Mouse (Mus musculus): ENCODE data around the gene Mcf2.

The Mcf2 gene

GRCm38 (mm10) chrX:60178744-60179458, at the start of gene Mcf2:
TSS of gene Mcf2 (minus strand) at chrX:60179089.
- DNase-seq (ENCODE audit: low spot score), result peak; percentile 1

DNA sequence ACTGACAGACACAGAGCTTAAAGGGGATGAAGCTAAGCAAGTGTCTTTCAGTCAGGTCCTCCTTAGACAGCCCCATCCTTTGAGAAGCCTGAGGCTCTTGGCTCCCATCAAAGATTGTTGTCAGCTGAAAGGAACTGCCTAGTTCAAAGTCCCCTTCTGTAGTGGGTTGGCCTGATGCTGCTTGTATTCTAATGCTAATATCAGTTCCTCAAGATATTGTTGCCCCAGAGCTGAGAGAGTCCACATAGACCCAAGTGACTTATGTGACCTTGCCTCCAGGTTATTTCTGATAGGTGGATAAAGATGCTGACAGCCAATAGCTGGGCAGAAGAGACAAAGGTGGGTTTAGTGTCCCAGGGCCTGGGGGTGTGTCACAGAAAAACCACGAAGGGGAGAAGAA, 8.8 kb upstream of the Mcf2 start:
- no peak for DNase-seq (ENCODE audit: low spot score)

DNA sequence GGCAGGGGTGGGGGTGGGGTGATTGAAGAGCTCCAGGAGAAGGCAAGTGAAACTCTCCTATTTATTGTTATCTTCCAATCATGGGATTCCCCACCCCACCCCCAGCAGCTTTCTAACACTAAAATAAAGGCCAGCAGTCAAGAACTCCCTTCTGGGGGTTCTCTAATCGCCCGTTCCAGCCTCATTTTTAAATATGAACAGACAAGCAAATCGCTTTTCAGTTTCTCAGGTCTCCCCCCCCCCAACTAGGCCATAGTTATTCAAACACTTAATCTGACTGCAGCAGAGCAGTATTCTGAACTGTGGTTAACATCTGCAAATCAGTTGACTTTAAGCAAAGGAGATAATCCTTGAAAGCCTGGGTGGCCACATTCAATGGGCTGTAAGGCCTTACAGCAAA, 3.7 kb upstream of the Mcf2 start:
- DNase-seq (ENCODE audit: low spot score), result no peak

- no peak for DNase-seq (ENCODE audit: low spot score)
These were observed 705 bp downstream of the Mcf2 start for GRCm38 (mm10) chrX:60178025-60178743.

DNA sequence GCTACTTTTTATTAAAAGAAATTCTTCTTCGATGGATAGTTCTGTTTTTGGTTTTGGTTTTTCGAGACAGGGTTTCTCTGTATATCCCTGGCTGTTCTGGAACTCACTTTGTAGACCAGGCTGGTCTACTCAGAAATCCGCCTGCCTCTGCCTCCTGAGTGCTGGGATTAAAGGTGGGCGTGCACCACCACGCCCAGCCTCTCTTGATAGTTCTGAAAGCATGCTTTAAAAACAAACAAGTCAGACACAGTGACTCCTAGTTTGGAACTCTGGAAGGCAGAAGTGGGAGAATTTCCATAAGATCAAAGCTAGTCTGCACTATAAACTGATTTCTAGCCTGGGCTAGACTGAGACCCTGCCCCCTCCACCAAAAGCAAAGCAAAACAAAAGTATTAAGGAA, 8.8 kb downstream of the Mcf2 start:
- DNase-seq (ENCODE audit: low spot score), result no peak

GRCm38 (mm10) chrX:60169511-60169910, 9.4 kb downstream of the Mcf2 start:
- DNase-seq (ENCODE audit: low spot score), result no peak

- DNase-seq (ENCODE audit: low spot score), result no peak
These were observed 10.1 kb downstream of the Mcf2 start for GRCm38 (mm10) chrX:60168796-60169195.

DNA sequence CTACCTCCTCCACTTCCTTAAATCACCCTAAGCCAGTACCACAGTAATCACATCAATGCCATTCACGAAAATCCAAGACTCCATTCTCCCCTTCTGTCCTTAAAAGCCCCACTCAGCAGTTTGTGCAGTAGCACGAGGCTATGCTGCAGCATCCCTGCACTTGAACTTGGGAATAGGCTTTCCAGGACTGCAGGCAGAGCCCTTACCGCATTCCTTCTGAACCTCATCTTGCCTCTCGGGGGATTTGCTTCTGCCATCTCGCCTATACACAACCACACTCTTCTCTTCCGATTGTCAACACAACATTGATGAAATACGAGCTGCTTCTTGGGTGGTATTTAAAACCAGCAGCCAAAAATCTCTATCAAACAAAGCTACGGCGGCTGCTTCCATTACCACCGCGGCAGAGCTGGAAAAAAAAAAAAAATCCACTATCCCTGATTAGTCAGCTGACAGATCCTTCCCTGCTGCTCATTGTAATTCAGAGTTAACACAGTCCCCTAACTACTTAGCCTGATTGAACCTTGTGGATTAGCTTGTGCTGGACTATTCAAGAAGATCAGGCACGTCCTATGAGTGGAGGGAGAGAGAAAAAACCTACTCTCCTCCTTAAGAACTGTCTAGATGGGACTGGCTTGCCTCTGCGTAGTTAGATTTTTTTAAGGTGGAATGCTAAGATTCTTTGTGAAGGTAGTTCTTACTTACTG, 31.5 kb downstream of the Mcf2 start:
- DNase-seq (ENCODE audit: low spot score), result no peak

DNA sequence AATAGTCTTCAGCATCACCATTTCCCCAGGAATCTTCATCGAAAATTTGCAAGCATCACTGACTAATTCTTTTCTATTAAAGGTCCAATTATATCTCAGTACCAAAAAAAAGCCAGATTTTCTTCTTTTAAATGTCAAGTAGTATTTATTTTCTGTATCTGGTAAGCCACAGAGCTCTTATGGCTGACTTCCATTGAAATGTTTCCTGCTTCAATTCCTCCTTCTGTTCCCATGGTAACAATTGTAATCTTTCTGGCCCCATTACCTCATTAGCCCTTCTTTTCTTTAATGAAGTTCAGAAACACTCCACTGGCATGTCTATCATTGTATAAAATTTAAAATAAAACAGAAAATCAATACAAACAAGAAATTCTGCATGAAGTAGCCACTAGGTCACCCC, 103.5 kb downstream of the Mcf2 start:
- DNase-seq (ENCODE audit: low spot score), result no peak

DNA sequence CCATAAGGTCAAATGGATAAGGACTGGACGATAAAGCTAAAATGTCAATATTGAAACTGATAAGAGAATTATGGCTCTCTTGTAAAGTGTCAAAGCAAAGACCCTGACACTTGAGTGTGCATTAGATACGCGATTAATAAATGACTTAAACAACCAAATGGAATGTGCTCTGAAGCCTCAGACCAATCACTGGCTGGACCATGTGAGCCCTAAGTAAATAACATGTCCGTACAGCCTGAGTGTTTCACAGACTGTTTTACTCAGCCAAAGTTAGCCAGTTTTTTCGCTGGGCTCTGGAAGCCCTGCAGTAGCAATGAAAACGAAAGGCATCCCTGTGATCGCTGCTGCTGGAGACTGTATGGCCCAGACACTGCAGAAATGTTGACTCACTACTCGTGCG, 123.7 kb downstream of the Mcf2 start:
- no peak for DNase-seq (ENCODE audit: low spot score)

DNA sequence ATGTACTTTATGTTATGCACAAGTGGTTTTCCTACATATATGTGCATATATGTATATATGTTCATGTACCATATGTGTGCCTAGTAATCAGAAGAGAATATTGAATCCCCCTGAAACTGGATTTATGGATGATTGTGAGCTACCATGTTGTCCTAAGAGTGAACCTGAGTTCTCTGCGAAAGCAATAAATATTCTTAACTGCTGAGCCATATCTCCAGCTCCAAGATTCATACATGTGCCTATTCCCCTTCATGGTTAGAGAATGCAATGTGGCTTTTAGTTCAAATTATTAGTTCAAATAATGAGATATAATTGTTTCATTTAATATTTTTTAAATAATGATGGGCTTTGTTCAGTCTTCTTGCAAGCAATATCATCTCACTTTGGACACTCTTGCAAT, 124.1 kb downstream of the Mcf2 start:
- DNase-seq (ENCODE audit: low spot score), result no peak

DNA sequence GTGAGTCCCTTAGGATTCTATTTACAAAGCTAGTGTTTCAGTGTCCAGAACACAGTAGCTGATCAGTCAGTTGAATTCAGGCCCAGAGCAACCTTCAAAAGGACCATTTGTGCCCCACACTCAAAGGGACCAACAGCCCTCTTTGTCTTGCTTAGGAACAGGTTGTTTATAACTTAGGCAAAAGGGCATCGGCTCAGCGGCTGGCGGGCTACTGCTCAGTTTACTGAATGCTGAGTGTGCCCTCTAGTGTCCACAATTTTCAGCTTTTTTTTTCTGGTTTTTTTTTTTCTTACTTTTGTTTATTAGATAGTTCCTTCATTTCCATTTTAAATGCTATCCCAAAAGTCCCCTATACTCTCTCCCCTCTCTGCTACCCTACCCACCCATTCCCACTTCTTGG, 152.2 kb downstream of the Mcf2 start:
- no peak for DNase-seq (ENCODE audit: low spot score)

DNA sequence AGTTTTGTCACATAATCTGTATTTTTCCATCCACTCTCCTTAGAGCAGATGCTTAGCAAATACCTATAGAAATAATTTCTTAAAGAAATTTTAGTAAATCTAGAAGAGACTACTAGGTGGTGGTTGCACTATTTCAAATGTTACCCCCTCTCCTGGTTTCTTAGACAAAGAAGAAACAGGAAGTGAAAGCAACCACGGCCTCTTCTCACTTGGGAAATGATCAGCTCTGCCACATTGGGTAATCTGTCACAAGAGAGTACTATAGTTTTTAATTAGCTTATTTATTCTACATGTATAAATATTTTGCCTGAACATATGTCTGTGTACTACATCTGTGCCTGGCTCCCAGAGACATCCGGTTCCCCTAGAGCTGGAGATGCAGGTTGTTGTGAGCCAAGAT, 157.3 kb downstream of the Mcf2 start:
- no peak for DNase-seq (ENCODE audit: low spot score)

DNA sequence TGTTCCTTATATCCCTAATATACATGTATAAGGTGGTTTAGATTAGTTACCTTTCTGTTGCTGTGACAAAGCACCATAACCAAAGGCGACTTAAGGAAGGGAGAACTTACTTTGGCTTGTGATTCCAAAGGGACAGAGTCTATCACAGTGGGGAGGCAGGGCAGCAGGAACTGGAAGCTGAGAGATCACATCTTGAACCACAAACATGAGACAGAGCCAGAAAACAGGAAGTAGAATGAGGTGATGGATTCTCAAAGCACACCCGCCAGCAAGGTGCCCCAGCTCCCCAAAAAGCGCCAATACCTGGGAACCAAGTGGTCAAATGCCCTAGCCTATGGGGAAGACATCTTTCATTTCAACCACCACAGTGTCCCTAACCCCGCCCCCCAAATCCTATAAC, 157.9 kb downstream of the Mcf2 start:
- DNase-seq (ENCODE audit: low spot score), result no peak

- no peak for DNase-seq (ENCODE audit: low spot score)
These were observed 164.3 kb downstream of the Mcf2 start for GRCm38 (mm10) chrX:60014588-60014987.

DNA sequence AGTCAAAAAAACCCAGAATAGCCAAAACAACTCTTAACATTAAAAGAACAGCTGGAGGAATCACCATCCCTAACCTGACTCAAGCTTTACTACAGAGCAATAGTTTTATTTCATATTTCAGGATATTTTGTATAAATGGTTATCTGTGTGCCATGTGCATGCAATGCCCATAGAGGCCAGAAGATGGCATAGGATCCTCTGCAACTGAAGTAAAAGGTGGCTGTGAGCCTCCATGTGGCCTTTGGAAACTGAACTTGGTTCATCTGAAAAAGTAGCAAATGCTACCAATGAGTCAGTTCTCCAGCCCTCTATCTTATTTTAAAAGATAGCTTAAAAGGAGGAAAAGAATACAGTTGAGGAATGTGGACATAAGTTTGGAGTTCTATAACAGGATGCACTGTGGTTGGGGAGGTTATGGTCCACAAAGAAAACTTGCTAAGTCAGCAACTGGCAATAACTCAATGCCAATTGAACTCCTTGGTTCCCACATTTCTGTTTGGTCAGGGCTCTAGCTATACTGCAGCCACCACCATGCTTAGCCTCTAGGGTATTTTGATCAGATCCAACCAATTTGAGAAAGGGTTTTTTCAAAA, 165.7 kb downstream of the Mcf2 start:
- DNase-seq (ENCODE audit: low spot score), result no peak
